ENCODE assay signal across 22 mouse cellular contexts in the genomic region with DNA sequence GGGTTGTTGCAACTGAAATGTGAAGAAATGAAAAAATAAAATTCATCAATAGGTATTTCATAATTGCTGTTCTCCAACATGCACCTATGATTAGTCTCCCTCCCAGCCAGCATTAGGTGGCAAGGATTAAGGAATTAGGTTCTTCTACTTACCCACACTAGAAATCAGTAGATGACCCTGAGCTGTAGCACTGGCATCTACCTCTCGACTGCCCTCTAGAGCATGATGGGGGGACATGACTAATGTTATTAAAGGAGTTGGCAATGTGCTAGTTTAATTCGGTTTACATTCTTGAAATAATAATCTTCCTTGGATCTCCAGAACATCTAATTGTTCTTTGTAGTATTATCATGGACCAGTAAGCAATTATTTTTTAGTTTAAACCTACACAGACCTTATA.
DNase-seq lines count a peak whose midpoint lies in the region; ATAC-seq and TF ChIP-seq lines count a peak whose summit lies in the region.
"Had no signal": no experiment of that assay in that cellular context is flagged by ENCODE, and none has a peak within 500 bp of the region (broad histone marks: within the 10 kb centered on the region; RNA-seq: fewer than 3 reads in every experiment).

No protein-coding gene starts in this region.

- no peak for TF ChIP-seq POLR2A in heart, adult 2 months (IDR thresholded peaks at IDR 0.05; ENCODE audit: insufficient read depth, low read depth, low read length)

- TF ChIP-seq EP300 in heart, adult 2 months (IDR thresholded peaks at IDR 0.05; ENCODE audit: insufficient read depth, low read depth, low read length), result no peak
- no peak for TF ChIP-seq EP300 in lung, postnatal 0 days (IDR thresholded peaks at IDR 0.05)

- H3K4me1 ChIP-seq in heart, adult 2 months (ENCODE audit: control insufficient read depth, insufficient read depth, low read length), result no peaks in the 10 kb centered on the region
- H3K4me1 ChIP-seq in lung, postnatal 0 days (ENCODE audit: insufficient read depth, low read depth, low read length), result no peaks in the 10 kb centered on the region
- H3K4me1 ChIP-seq: heart, embryonic 10.5 days; hindbrain, embryonic 13.5 days; liver, embryonic 13.5 days; midbrain, embryonic 12.5 days; neural tube, embryonic 13.5 days had no signal

- no peaks in the 10 kb centered on the region for H3K27me3 ChIP-seq in heart, adult 2 months (ENCODE audit: control insufficient read depth, insufficient read depth, low read length)
- no peaks in the 10 kb centered on the region for H3K27me3 ChIP-seq in lung, postnatal 0 days (replicated peaks; ENCODE audit: insufficient read depth, low read length)
- H3K27me3 ChIP-seq: embryonic facial prominence, embryonic 12.5 days; hindbrain, embryonic 13.5 days; liver, embryonic 13.5 days; midbrain, embryonic 12.5 days; neural tube, embryonic 13.5 days had no signal

- H3K4me2 ChIP-seq in lung, postnatal 0 days (replicated peaks; ENCODE audit: low read depth, low read length), result no peak overlapping the region
- H3K4me2 ChIP-seq: embryonic facial prominence, embryonic 12.5 days; hindbrain, embryonic 13.5 days; liver, embryonic 13.5 days; midbrain, embryonic 12.5 days; neural tube, embryonic 13.5 days had no signal

- H3K36me3 ChIP-seq in heart, adult 2 months (ENCODE audit: control insufficient read depth, insufficient read depth, low read length), result no peaks in the 10 kb centered on the region
- H3K36me3 ChIP-seq in lung, postnatal 0 days (ENCODE audit: insufficient read depth, low read length), result no peaks in the 10 kb centered on the region
- H3K36me3 ChIP-seq: embryonic facial prominence, embryonic 12.5 days; heart, embryonic 10.5 days; hindbrain, embryonic 13.5 days; liver, embryonic 13.5 days; midbrain, embryonic 12.5 days; neural tube, embryonic 13.5 days had no signal

- intact Hi-C loops in heart, adult 2 months (cut with DNase I), result no loop called here

- DNase-seq in adrenal gland, postnatal 10 days, result peak; percentile 28
- DNase-seq in adrenal gland, postnatal 4 days (ENCODE audit: low spot score in 2 of 2), result no peak
- DNase-seq in heart, adult 2 months, result no peak
- DNase-seq in heart, postnatal 4 days, result no peak
- DNase-seq in lung, postnatal 0 days (ENCODE audit: low spot score), result no peak
- DNase-seq in lung, postnatal 10 days, result no peak
- DNase-seq: cerebellum, adult 11-12 months; gastrocnemius, postnatal 14 days; heart, postnatal 10 days; kidney, adult 9 months; kidney, postnatal 4 days; liver, embryonic 13.5 days; thymus, postnatal 25 days had no signal

- WGBS in heart, adult 2 months, result 50% methylated on average over 2 of the region's 2 CpGs
- WGBS in lung, postnatal 0 days, result 55% methylated on average over 2 of the region's 2 CpGs

- no peak overlapping the region for H3K9ac ChIP-seq in heart, adult 2 months (ENCODE audit: low read depth, low read length)
- no peak overlapping the region for H3K9ac ChIP-seq in lung, postnatal 0 days (replicated peaks; ENCODE audit: low read depth)
- H3K9ac ChIP-seq: embryonic facial prominence, embryonic 12.5 days; hindbrain, embryonic 13.5 days; liver, embryonic 13.5 days; midbrain, embryonic 12.5 days; neural tube, embryonic 13.5 days had no signal

- peak; percentile 28; the same call in 1 of the 2 replicates for TF ChIP-seq CTCF in heart, adult 2 months (IDR thresholded peaks at IDR 0.05)
- peak; percentile 34 for TF ChIP-seq CTCF in lung, postnatal 0 days (IDR thresholded peaks at IDR 0.05)

- ATAC-seq in lung, postnatal 0 days, result no peak
- ATAC-seq in cerebellum, adult (ENCODE audit: insufficient number of reproducible peaks, low FRiP score, low TSS enrichment), result no peak
- ATAC-seq: forebrain, embryonic 14.5 days; inflammation-experienced regulatory T-cells, adult 6 months had no signal

- no peaks in the 10 kb centered on the region for H3K79me2 ChIP-seq in heart, adult 2 months (replicated peaks; ENCODE audit: control insufficient read depth, insufficient read depth, low read length)

- H3K27ac ChIP-seq in heart, adult 2 months, result no peak overlapping the region
- H3K27ac ChIP-seq in lung, postnatal 0 days (ENCODE audit: low read length), result no peak overlapping the region
- H3K27ac ChIP-seq: embryonic facial prominence, embryonic 12.5 days; heart, embryonic 10.5 days; hindbrain, embryonic 13.5 days; liver, embryonic 13.5 days; midbrain, embryonic 12.5 days; neural tube, embryonic 13.5 days had no signal

- H3K4me3 ChIP-seq in heart, adult 2 months, result no peak overlapping the region
- no peak overlapping the region for H3K4me3 ChIP-seq in lung, postnatal 0 days (ENCODE audit: low read depth, low read length)
- H3K4me3 ChIP-seq: embryonic facial prominence, embryonic 12.5 days; erythroblast, embryonic 14.5 days; heart, embryonic 10.5 days; hindbrain, embryonic 13.5 days; liver, embryonic 13.5 days; midbrain, embryonic 12.5 days; neural tube, embryonic 13.5 days had no signal

- no peaks in the 10 kb centered on the region for H3K9me3 ChIP-seq in lung, postnatal 0 days (ENCODE audit: low read length)
- H3K9me3 ChIP-seq: embryonic facial prominence, embryonic 12.5 days; heart, embryonic 10.5 days; hindbrain, embryonic 13.5 days; liver, embryonic 13.5 days; midbrain, embryonic 12.5 days; neural tube, embryonic 13.5 days had no signal
